Mouse (Mus musculus) lung, adult 2 months (tissue): Measurements from ENCODE around the gene Cela3a. TPM values are rescaled to one million over a fixed set of nuclear protein-coding genes. Genes with fewer than 3 reads are reported as not detected.

Source experiments
- DNase-seq: peaks from one replicate; pipeline ENCODE4 v3.0.0; 2022
- H3K4me1 ChIP-seq: fragments of 200-500 bp; 2 replicates; pipeline ENCODE4 v1.6.1; 2011; ENCODE audit warnings: low read length; ENCODE audit not compliant: control insufficient read depth, insufficient read depth
- H3K4me3 ChIP-seq: fragments of 200-500 bp; replicated peaks from 2 replicates; pipeline ENCODE3; 2011; ENCODE audit warnings: low read depth, mild to moderate bottlenecking, control low read depth, low read length; ENCODE audit errors: extremely low read depth
- CTCF ChIP-seq: fragments of 200-500 bp; IDR thresholded peaks from 2 replicates; pipeline ENCODE4 v1.5.1; 2011; ENCODE audit warnings: mild to moderate bottlenecking, low read length, control low read depth; ENCODE audit not compliant: insufficient read depth
- POLR2A ChIP-seq: fragments of 200-500 bp; IDR thresholded peaks from 2 replicates; pipeline ENCODE4 v1.6.1; 2011; ENCODE audit warnings: low read depth, mild to moderate bottlenecking, control low read depth, low read length, borderline replicate concordance; ENCODE audit errors: extremely low read depth
- WGBS: fragments of 180-500 bp; shearing (Covaris S2); methylation state at CpG from one replicate; pipeline ENCODE4 v1.1.7; 2018; 5-methylcytosine and 5-hydroxymethylcytosine counted together
- polyA plus RNA-seq: library from polyadenylated mRNA; depleted of rRNA; stranded (reverse); fragments of >200 nt; gene quantifications from 2 replicates; pipeline ENCODE4 v1.2.3, GENCODE M21; 2012

Cela3a gene
- polyA plus RNA-seq, 1 experiment, result not detected

- DNase-seq, result no peak
- H3K4me3 ChIP-seq, result no peak overlapping the region
- 89% methylated on average over 4 of the region's 4 CpGs for WGBS
- H3K4me1 ChIP-seq, result no peaks in the 10 kb centered on the region
- TF ChIP-seq POLR2A (no peak), CTCF (no peak)
Measured at GRCm38 (mm10) chr4:137390196-137390595, 19.4 kb downstream of the Cela3a start.

GRCm38 (mm10) chr4:137388983-137389382 lies 20.6 kb downstream of the Cela3a start:
- no peak for DNase-seq
- no peak; the same call in 1 of the 2 replicates for TF ChIP-seq POLR2A
- TF ChIP-seq CTCF, result no peak
- Histone ChIP-seq H3K4me3 (peak overlapping the region; percentile 30), H3K4me1 (no peaks in the 10 kb centered on the region)
- 15% methylated on average over 6 of the region's 6 CpGs for WGBS

- H3K4me3 ChIP-seq, result peak overlapping the region; percentile 98
- DNase-seq, result peak; percentile 89
- no peaks in the 10 kb centered on the region for H3K4me1 ChIP-seq
- TF ChIP-seq POLR2A (peak; percentile 83; the same call in 1 of the 2 replicates), CTCF (no peak)
- under 1% methylated on average over 46 of the region's 46 CpGs for WGBS
Measured at GRCm38 (mm10) chr4:137388059-137388794, 21.4 kb downstream of the Cela3a start.

GRCm38 (mm10) chr4:137387482-137388058 lies 22.0 kb downstream of the Cela3a start:
- Histone ChIP-seq H3K4me3 (peak overlapping the region; percentile 98), H3K4me1 (no peaks in the 10 kb centered on the region)
- DNase-seq, result no peak
- TF ChIP-seq CTCF (no peak), POLR2A (no peak)
- WGBS, result under 1% methylated on average over 20 of the region's 20 CpGs

- 41% methylated on average over 16 of the region's 16 CpGs for WGBS
- DNase-seq, result no peak
- TF ChIP-seq POLR2A, result no peak
- no peak for TF ChIP-seq CTCF
Measured at GRCm38 (mm10) chr4:137380702-137381605, 28.6 kb downstream of the Cela3a start.

GRCm38 (mm10) chr4:137379713-137380255 lies 29.8 kb downstream of the Cela3a start:
- H3K4me1 ChIP-seq, result peaks cover 2% of the 10 kb centered on the region; the same call in 1 of the 2 replicates
- WGBS, result 90% methylated on average over 10 of the region's 10 CpGs
- H3K4me3 ChIP-seq, result no peak overlapping the region
- DNase-seq, result no peak
- no peak for TF ChIP-seq CTCF
- TF ChIP-seq POLR2A, result no peak

More at GRCm38 (mm10) chr4:137380702-137381605, 28.6 kb downstream of the Cela3a start:
- H3K4me1 ChIP-seq, result no peaks in the 10 kb centered on the region; the same call in 1 of the 2 replicates
- H3K4me3 ChIP-seq, result no peak overlapping the region

- no peak for DNase-seq
- WGBS, result 83% methylated on average over 3 of the region's 3 CpGs
- no peak for TF ChIP-seq CTCF
- TF ChIP-seq POLR2A, result no peak
- Histone ChIP-seq H3K4me1 (peaks cover 3% of the 10 kb centered on the region), H3K4me3 (no peak overlapping the region)
Measured at GRCm38 (mm10) chr4:137379085-137379484, 30.5 kb downstream of the Cela3a start.

- TF ChIP-seq POLR2A (no peak), CTCF (no peak)
- Histone ChIP-seq H3K4me3 (no peak overlapping the region), H3K4me1 (peaks cover 9% of the 10 kb centered on the region)
- WGBS, result 81% methylated on average over 4 of the region's 4 CpGs
- no peak for DNase-seq
Measured at GRCm38 (mm10) chr4:137377526-137378304, 31.9 kb downstream of the Cela3a start.
